In the genomic region with DNA sequence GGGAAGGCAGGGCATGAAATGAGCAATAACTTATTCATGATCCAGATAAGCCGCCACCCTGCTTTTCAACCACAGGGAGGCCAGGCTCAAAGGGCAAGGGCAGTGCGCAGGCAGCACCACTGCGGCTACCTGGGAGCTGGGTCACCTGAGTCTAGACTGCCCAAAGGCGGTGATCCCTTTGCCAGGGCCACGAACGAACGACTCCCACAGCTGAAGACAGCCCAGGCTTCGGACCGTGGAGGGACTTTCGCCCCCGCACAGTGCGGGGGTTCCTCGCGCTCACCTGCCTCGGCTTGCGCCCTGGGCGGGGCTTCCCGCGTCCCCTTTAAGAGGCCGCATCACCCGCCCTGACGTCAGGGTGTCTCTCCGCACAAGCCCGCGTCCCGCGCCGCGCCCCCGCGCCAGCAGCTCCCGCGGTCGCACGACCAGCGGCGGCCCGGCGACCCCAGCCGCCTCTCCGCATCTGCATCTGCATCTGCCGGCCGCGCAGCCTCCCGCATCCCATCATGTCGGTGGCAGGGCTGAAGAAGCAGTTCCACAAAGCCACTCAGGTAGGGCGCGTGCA, we compare ENCODE assay signal across 8 mouse cellular contexts. TPM values are rescaled to one million over a fixed set of nuclear protein-coding genes. Genes with fewer than 3 reads are reported as not detected.
DNase-seq lines count a peak whose midpoint lies in the region; ATAC-seq and TF ChIP-seq lines count a peak whose summit lies in the region.

A gene (plus strand): TSS at position 56 of the 565 bp plus-strand sequence.

- H3K27me3 ChIP-seq in heart, embryonic 11.5 days (ENCODE audit: control insufficient read depth, insufficient read depth, low read length): peaks cover 40% of the 10 kb centered on the region
- H3K27me3 ChIP-seq in kidney, embryonic 16.5 days (ENCODE audit: insufficient read depth, low read length): peaks cover 13% of the 10 kb centered on the region; the same call in 1 of the 2 replicates
- H3K27me3 ChIP-seq in limb, embryonic 15.5 days: peaks cover 59% of the 10 kb centered on the region
- H3K27me3 ChIP-seq in neural tube, embryonic 14.5 days (ENCODE audit: control insufficient read depth, insufficient read depth, low read length): peaks cover 3% of the 10 kb centered on the region; the same call in 1 of the 2 replicates

- peak within 1 kb of the TSS; percentile 92 for H3K4me2 ChIP-seq in heart, embryonic 11.5 days
- peak within 1 kb of the TSS; percentile 91 for H3K4me2 ChIP-seq in kidney, embryonic 16.5 days (replicated peaks; ENCODE audit: low read depth, low read length)
- H3K4me2 ChIP-seq in limb, embryonic 15.5 days: peak within 1 kb of the TSS; percentile 99
- H3K4me2 ChIP-seq in neural tube, embryonic 14.5 days (ENCODE audit: low read depth, low read length): peak within 1 kb of the TSS; percentile 87

- no peak for ATAC-seq in heart, embryonic 11.5 days (replicated peaks; ENCODE audit: insufficient number of reproducible peaks, low FRiP score, low TSS enrichment)
- peak; percentile 85 for ATAC-seq in kidney, embryonic 16.5 days (ENCODE audit: low FRiP score, low TSS enrichment)
- ATAC-seq in limb, embryonic 15.5 days (ENCODE audit: insufficient number of reproducible peaks, low FRiP score, low TSS enrichment, low read depth): no peak
- peak; percentile 94 for ATAC-seq in neural tube, embryonic 14.5 days (ENCODE audit: low read depth)
- ATAC-seq in inflammation-experienced regulatory T-cells, adult 6 months: no peak

- no peak for TF ChIP-seq CTCF in cortical plate, adult 2 months (IDR thresholded peaks at IDR 0.05; ENCODE audit: extremely low read depth, insufficient read depth, low read length)

- H3K36me3 ChIP-seq in heart, embryonic 11.5 days (ENCODE audit: control insufficient read depth, insufficient read depth, low read length): no peaks in the 10 kb centered on the region
- H3K36me3 ChIP-seq in kidney, embryonic 16.5 days (ENCODE audit: insufficient read depth, low read length): no peaks in the 10 kb centered on the region
- H3K36me3 ChIP-seq in limb, embryonic 15.5 days: no peaks in the 10 kb centered on the region
- no peaks in the 10 kb centered on the region for H3K36me3 ChIP-seq in neural tube, embryonic 14.5 days (ENCODE audit: control insufficient read depth, insufficient read depth, low read length)

- H3K9me3 ChIP-seq in heart, embryonic 11.5 days (replicated peaks; ENCODE audit: control insufficient read depth, low read length): no peaks in the 10 kb centered on the region
- H3K9me3 ChIP-seq in kidney, embryonic 16.5 days (ENCODE audit: low read length): no peaks in the 10 kb centered on the region
- no peaks in the 10 kb centered on the region for H3K9me3 ChIP-seq in limb, embryonic 15.5 days
- H3K9me3 ChIP-seq in neural tube, embryonic 14.5 days (ENCODE audit: control insufficient read depth, low read length): no peaks in the 10 kb centered on the region

- peaks cover 6% of the 10 kb centered on the region; the same call in 1 of the 2 replicates for H3K4me1 ChIP-seq in cortical plate, adult 2 months (ENCODE audit: control insufficient read depth, insufficient read depth, low read length)
- H3K4me1 ChIP-seq in heart, embryonic 11.5 days (ENCODE audit: control insufficient read depth, insufficient read depth, low read length): peaks cover 4% of the 10 kb centered on the region; the same call in 1 of the 2 replicates
- 0 out of 2 replicates have a peak, but pooled peaks cover 3% of the 10 kb centered on the region for H3K4me1 ChIP-seq in kidney, embryonic 16.5 days (ENCODE audit: insufficient read depth, low read length)
- peaks cover 12% of the 10 kb centered on the region for H3K4me1 ChIP-seq in limb, embryonic 15.5 days
- peaks cover 8% of the 10 kb centered on the region; the same call in 1 of the 2 replicates for H3K4me1 ChIP-seq in neural tube, embryonic 14.5 days (ENCODE audit: control insufficient read depth, insufficient read depth, low read length)

- no peak for TF ChIP-seq POLR2A in cortical plate, adult 2 months (IDR thresholded peaks at IDR 0.05; ENCODE audit: extremely low read depth, insufficient read depth, low read length)

- 1% methylated on average over 43 of the region's 48 CpGs for WGBS in heart, embryonic 11.5 days (ENCODE audit: insufficient replicate concordance)
- WGBS in kidney, embryonic 16.5 days: under 1% methylated on average over 47 of the region's 48 CpGs
- WGBS in limb, embryonic 15.5 days: under 1% methylated on average over 48 of the region's 48 CpGs
- under 1% methylated on average over 47 of the region's 48 CpGs for WGBS in neural tube, embryonic 14.5 days

- peak within 1 kb of the TSS; percentile 100 for H3K27ac ChIP-seq in cortical plate, adult 2 months (ENCODE audit: insufficient read depth, low read length)
- H3K27ac ChIP-seq in heart, embryonic 11.5 days (ENCODE audit: low read depth, low read length): no peak within 1 kb of the TSS
- peak within 1 kb of the TSS; percentile 61 for H3K27ac ChIP-seq in kidney, embryonic 16.5 days (ENCODE audit: low read length)
- no peak within 1 kb of the TSS for H3K27ac ChIP-seq in limb, embryonic 15.5 days
- H3K27ac ChIP-seq in neural tube, embryonic 14.5 days (ENCODE audit: low read depth, low read length): peak within 1 kb of the TSS; percentile 89

- DNase-seq in gastrocnemius, postnatal 10 days: peak; percentile 25
- DNase-seq in gastrocnemius, adult 8-10 months (ENCODE audit: low spot score in 2 of 2): no peak

- peak within 1 kb of the TSS; percentile 40; the same call in 1 of the 2 replicates for H3K9ac ChIP-seq in heart, embryonic 11.5 days (ENCODE audit: low read depth, low read length)
- peak within 1 kb of the TSS; percentile 77 for H3K9ac ChIP-seq in kidney, embryonic 16.5 days (replicated peaks; ENCODE audit: low read length)
- H3K9ac ChIP-seq in limb, embryonic 15.5 days: peak within 1 kb of the TSS; percentile 42
- H3K9ac ChIP-seq in neural tube, embryonic 14.5 days (replicated peaks; ENCODE audit: low read depth, low read length): peak within 1 kb of the TSS; percentile 85

- peak within 1 kb of the TSS; percentile 97 for H3K4me3 ChIP-seq in cortical plate, adult 2 months (ENCODE audit: insufficient read depth, low read length)
- H3K4me3 ChIP-seq in heart, embryonic 11.5 days (ENCODE audit: low read depth, low read length): peak within 1 kb of the TSS; percentile 62
- peak within 1 kb of the TSS; percentile 86 for H3K4me3 ChIP-seq in kidney, embryonic 16.5 days (ENCODE audit: low read length)
- peak within 1 kb of the TSS; percentile 66 for H3K4me3 ChIP-seq in limb, embryonic 15.5 days
- H3K4me3 ChIP-seq in neural tube, embryonic 14.5 days (ENCODE audit: low read depth, low read length): peak within 1 kb of the TSS; percentile 80

RNA-seq across cellular contexts. Expression of the gene that starts here (rescaled TPM):
- total RNA-seq in gastrocnemius, postnatal 10 days (2021): 1 to 10 TPM; 1.9 TPM
- under 1 TPM; 0.56 to 0.83 (median 0.60) TPM for total RNA-seq in gastrocnemius, adult 8-10 months (2022)
- 236 and 244 TPM in 2 replicates for polyA plus RNA-seq in cortical plate, adult 2 months (2012; rRNA removed)
- 0.76 and 1.1 TPM in 2 replicates for polyA plus RNA-seq in heart, embryonic 11.5 days (2014; fragmentation: Nextera tagmentation; extraction: Ambion mirVana)
- 19.6 and 22.3 TPM in 2 replicates for polyA plus RNA-seq in kidney, embryonic 16.5 days (2015; fragmentation: Nextera tagmentation; extraction: Ambion mirVana)
- polyA plus RNA-seq in limb, embryonic 15.5 days (2015; fragmentation: Nextera tagmentation; extraction: Ambion mirVana): 5.7 and 6.3 TPM in 2 replicates
- 109 and 123 TPM in 2 replicates for polyA plus RNA-seq in neural tube, embryonic 14.5 days (2014; fragmentation: Nextera tagmentation; extraction: Ambion mirVana)
- not detected for polyA plus RNA-seq in inflammation-experienced regulatory T-cells, adult 6 months (2017; shearing (Covaris generic))

Comparison
In these comparisons a context has a peak if more than half of its experiments do, and no peak if none do; other contexts are left out.
1. H3K27ac ChIP-seq: peak in cortical plate, adult 2 months (single experiment), kidney, embryonic 16.5 days (single experiment) and neural tube, embryonic 14.5 days (single experiment); none in heart, embryonic 11.5 days (single experiment) and limb, embryonic 15.5 days (single experiment).
2. ATAC-seq: peak in kidney, embryonic 16.5 days (single experiment) and neural tube, embryonic 14.5 days (single experiment); none in heart, embryonic 11.5 days (single experiment), limb, embryonic 15.5 days (single experiment) and inflammation-experienced regulatory T-cells, adult 6 months (single experiment).
3. Peak in every context shown above with its lines, with median percentiles within 50 percentile points of each other: H3K4me3 ChIP-seq, H3K4me2 ChIP-seq and H3K9ac ChIP-seq.